Mouse (Mus musculus): Measurements from ENCODE around the gene Foxr1. TPM values are rescaled to one million over a fixed set of nuclear protein-coding genes. Genes with fewer than 3 reads are reported as not detected.
"Not testable (repeated sequence)": the region's sequence is repeated elsewhere in the genome, so short reads cannot be mapped to it uniquely, and the experiment has no call there.

Gene Foxr1
- total and polyA plus RNA-seq, 2 experiments from 2014 or later: not detected

GRCm38 (mm10) chr9:44432577-44433185 lies 8.3 kb downstream of the Foxr1 start:
- WGBS: 56% methylated on average over 5 of the region's 5 CpGs
- Histone ChIP-seq H3K9ac (replicated peaks; ENCODE audit: low read length) (no peak overlapping the region), H3K9me3 (ENCODE audit: low read length) (no peaks in the 10 kb centered on the region), H3K4me3 (ENCODE audit: low read length) (no peak overlapping the region), H3K4me2 (ENCODE audit: low read depth, low read length) (no peak overlapping the region), H3K27ac (no peak overlapping the region), H3K27me3 (ENCODE audit: insufficient read depth, low read length) (no peaks in the 10 kb centered on the region), H3K36me3 (ENCODE audit: insufficient read depth, low read length) (no peaks in the 10 kb centered on the region), H3K4me1 (ENCODE audit: insufficient read depth, low read length) (no peaks in the 10 kb centered on the region)
- TF ChIP-seq CTCF (IDR thresholded peaks at IDR 0.05; ENCODE audit: low read depth): no peak
- DNase-seq (ENCODE audit: low spot score) (no peak), ATAC-seq (no peak)

GRCm38 (mm10) chr9:44423576-44423975 lies 17.4 kb downstream of the Foxr1 start:
- H3K27me3 ChIP-seq (ENCODE audit: insufficient read depth, low read length): no peaks in the 10 kb centered on the region
- ATAC-seq (no peak), DNase-seq (ENCODE audit: low spot score) (no peak)
- no peak overlapping the region for H3K4me3 ChIP-seq (ENCODE audit: low read length)
- TF ChIP-seq CTCF (IDR thresholded peaks at IDR 0.05; ENCODE audit: low read depth): no peak
- H3K4me2 ChIP-seq (ENCODE audit: low read depth, low read length): no peak overlapping the region
- no peaks in the 10 kb centered on the region for H3K9me3 ChIP-seq (ENCODE audit: low read length)
- no peak overlapping the region for H3K27ac ChIP-seq
- no peaks in the 10 kb centered on the region for H3K4me1 ChIP-seq (ENCODE audit: insufficient read depth, low read length)
- no peaks in the 10 kb centered on the region for H3K36me3 ChIP-seq (ENCODE audit: insufficient read depth, low read length)
- WGBS: 88% methylated on average over 4 of the region's 4 CpGs
- H3K9ac ChIP-seq (replicated peaks; ENCODE audit: low read length): no peak overlapping the region

- ATAC-seq: no peak
- H3K27ac ChIP-seq: no peak overlapping the region
- no peak overlapping the region for H3K4me2 ChIP-seq (ENCODE audit: low read depth, low read length)
- no peaks in the 10 kb centered on the region for H3K36me3 ChIP-seq (ENCODE audit: insufficient read depth, low read length)
- no peak overlapping the region for H3K4me3 ChIP-seq (ENCODE audit: low read length)
- 69% methylated on average over 5 of the region's 5 CpGs for WGBS
- H3K9ac ChIP-seq (replicated peaks; ENCODE audit: low read length): no peak overlapping the region
- no peaks in the 10 kb centered on the region for H3K9me3 ChIP-seq (ENCODE audit: low read length)
- DNase-seq (ENCODE audit: low spot score): no peak
- peaks cover 6% of the 10 kb centered on the region; the same call in 1 of the 2 replicates for H3K4me1 ChIP-seq (ENCODE audit: insufficient read depth, low read length)
- H3K27me3 ChIP-seq (ENCODE audit: insufficient read depth, low read length): no peaks in the 10 kb centered on the region
- no peak for TF ChIP-seq CTCF (IDR thresholded peaks at IDR 0.05; ENCODE audit: low read depth)
Observed at GRCm38 (mm10) chr9:44420280-44420898, 20.5 kb downstream of the Foxr1 start.

- not testable (repeated sequence) for H3K4me3 ChIP-seq (ENCODE audit: low read length); H3K27me3 ChIP-seq (ENCODE audit: insufficient read depth, low read length); H3K9ac ChIP-seq (replicated peaks; ENCODE audit: low read length); H3K4me1 ChIP-seq (ENCODE audit: insufficient read depth, low read length); H3K27ac ChIP-seq; H3K36me3 ChIP-seq (ENCODE audit: insufficient read depth, low read length); H3K4me2 ChIP-seq (ENCODE audit: low read depth, low read length); DNase-seq (ENCODE audit: low spot score); ATAC-seq; H3K9me3 ChIP-seq (ENCODE audit: low read length)
- WGBS: 91% methylated on average over 9 of the region's 9 CpGs
Observed at GRCm38 (mm10) chr9:44419730-44420129, 21.2 kb downstream of the Foxr1 start.

- Histone ChIP-seq H3K27me3 (ENCODE audit: insufficient read depth, low read length) (no peaks in the 10 kb centered on the region), H3K9ac (replicated peaks; ENCODE audit: low read length) (peak within 1 kb of the TSS; percentile 78), H3K4me3 (ENCODE audit: low read length) (peak within 1 kb of the TSS; percentile 81), H3K36me3 (ENCODE audit: insufficient read depth, low read length) (0 out of 2 replicates have a peak, but pooled peaks cover 2% of the 10 kb centered on the region), H3K27ac (peak within 1 kb of the TSS; percentile 79), H3K4me2 (ENCODE audit: low read depth, low read length) (peak within 1 kb of the TSS; percentile 97), H3K4me1 (ENCODE audit: insufficient read depth, low read length) (peaks cover 6% of the 10 kb centered on the region; the same call in 1 of the 2 replicates), H3K9me3 (ENCODE audit: low read length) (no peaks in the 10 kb centered on the region)
- DNase-seq (ENCODE audit: low spot score) (peak; percentile 33), ATAC-seq (no peak)
- no peak for TF ChIP-seq CTCF (IDR thresholded peaks at IDR 0.05; ENCODE audit: low read depth)
- WGBS: 76% methylated on average over 14 of the region's 14 CpGs
Observed at GRCm38 (mm10) chr9:44418519-44419385, 22.2 kb downstream of the Foxr1 start, which contains the start of gene Ccdc84. Ccdc84 (minus strand) TSS chr9:44418569.

- ATAC-seq (peak; percentile 95), DNase-seq (ENCODE audit: low spot score) (peak; percentile 97)
- H3K9ac ChIP-seq (replicated peaks; ENCODE audit: low read length): peak overlapping the region; percentile 78
- peaks cover 6% of the 10 kb centered on the region; the same call in 1 of the 2 replicates for H3K4me1 ChIP-seq (ENCODE audit: insufficient read depth, low read length)
- TF ChIP-seq CTCF (IDR thresholded peaks at IDR 0.05; ENCODE audit: low read depth): peak; percentile 89
- under 1% methylated on average over 38 of the region's 38 CpGs for WGBS
- no peaks in the 10 kb centered on the region for H3K27me3 ChIP-seq (ENCODE audit: insufficient read depth, low read length)
- H3K36me3 ChIP-seq (ENCODE audit: insufficient read depth, low read length): peaks cover 9% of the 10 kb centered on the region; the same call in 1 of the 2 replicates
- no peaks in the 10 kb centered on the region for H3K9me3 ChIP-seq (ENCODE audit: low read length)
- peak overlapping the region; percentile 97 for H3K4me2 ChIP-seq (ENCODE audit: low read depth, low read length)
- H3K27ac ChIP-seq: peak overlapping the region; percentile 79
- H3K4me3 ChIP-seq (ENCODE audit: low read length): peak overlapping the region; percentile 81
Observed at GRCm38 (mm10) chr9:44417892-44418363, 23.0 kb downstream of the Foxr1 start.
